Mouse (Mus musculus) liver, embryonic 11.5 days (tissue): ENCODE measurements around the gene H2-DMa. TPM values are rescaled to one million over a fixed set of nuclear protein-coding genes. Genes with fewer than 3 reads are reported as not detected.

Source experiments
- ATAC-seq: fragments of 200-750 bp; cut with Nextera tagmentation; replicated peaks from 2 replicates; pipeline ENCODE4 v1.8.0; 2017; ENCODE audit warnings: moderate number of reproducible peaks, mild to moderate bottlenecking, moderate TSS enrichment, moderate library complexity; ENCODE audit not compliant: low FRiP score
- DNase-seq: peaks from one replicate; pipeline ENCODE4 v3.0.0-alpha.2; 2017; ENCODE audit warnings: low spot score
- H3K27ac ChIP-seq: fragments of 300-500 bp; sonication (generic); 2 replicates; pipeline ENCODE4 v1.5.1; 2014; ENCODE audit warnings: mild to moderate bottlenecking, low read depth, low read length, control low read depth
- H3K27me3 ChIP-seq: fragments of 300-500 bp; sonication (generic); replicated peaks from 2 replicates; pipeline ENCODE4 v1.6.1; 2014; ENCODE audit warnings: low read length, mixed read lengths; ENCODE audit not compliant: control insufficient read depth, insufficient read depth
- H3K36me3 ChIP-seq: fragments of 300-500 bp; sonication (generic); 2 replicates; pipeline ENCODE4 v1.6.1; 2014; ENCODE audit warnings: mild to moderate bottlenecking, low read length, moderate library complexity, mixed read lengths; ENCODE audit not compliant: control insufficient read depth, insufficient read depth
- H3K4me1 ChIP-seq: fragments of 300-500 bp; sonication (generic); replicated peaks from 2 replicates; pipeline ENCODE4 v1.6.1; 2014; ENCODE audit warnings: low read length, mixed read lengths; ENCODE audit not compliant: control insufficient read depth, insufficient read depth
- H3K4me2 ChIP-seq: fragments of 300-500 bp; sonication (generic); 2 replicates; pipeline ENCODE4 v1.6.1; 2014; ENCODE audit warnings: mild to moderate bottlenecking, control low read depth, moderate library complexity
- H3K4me3 ChIP-seq: fragments of 300-500 bp; sonication (generic); 2 replicates; pipeline ENCODE4 v1.5.1; 2014; ENCODE audit warnings: low read depth, low read length, control low read depth
- H3K9ac ChIP-seq: fragments of 300-500 bp; sonication (generic); 2 replicates; pipeline ENCODE4 v1.6.1; 2014; ENCODE audit warnings: low read depth, low read length, control low read depth
- H3K9me3 ChIP-seq: fragments of 300-500 bp; sonication (generic); 2 replicates; pipeline ENCODE4 v1.6.1; 2016; ENCODE audit warnings: low read length, inconsistent platforms, mixed read lengths; ENCODE audit not compliant: control insufficient read depth
- WGBS: fragments of 180-500 bp; shearing (Covaris S2); extraction: QIAGEN DNeasy Blood & Tissue Kit; methylation state at CpG from one replicate; pipeline ENCODE4 v1.1.7; 2014; 5-methylcytosine and 5-hydroxymethylcytosine counted together
- polyA plus RNA-seq: library from polyadenylated mRNA; unstranded; fragments of >200 nt; fragmentation: Nextera tagmentation; extraction: Ambion mirVana; gene quantifications from 2 replicates; pipeline ENCODE4 v1.2.1, GENCODE M21; 2014

H2-DMa gene
- polyA plus RNA-seq, 1 experiment from 2014 or later: 5.9 TPM

GRCm38 (mm10) chr17:34099531-34099930 lies 19.8 kb upstream of the H2-DMa start:
- peaks cover 2% of the 10 kb centered on the region; the same call in 1 of the 2 replicates for H3K27me3 ChIP-seq
- H3K4me1 ChIP-seq: no peaks in the 10 kb centered on the region; the same call in 1 of the 2 replicates
- no peaks in the 10 kb centered on the region for H3K9me3 ChIP-seq
- H3K9ac ChIP-seq: no peak overlapping the region
- H3K4me3 ChIP-seq: no peak overlapping the region
- no peak overlapping the region for H3K27ac ChIP-seq
- H3K4me2 ChIP-seq: no peak overlapping the region
- 74% methylated on average over 5 of the region's 5 CpGs for WGBS
- no peaks in the 10 kb centered on the region for H3K36me3 ChIP-seq
- no peak for ATAC-seq
- DNase-seq: no peak

- Histone ChIP-seq H3K4me1 (no peaks in the 10 kb centered on the region; the same call in 1 of the 2 replicates), H3K27ac (no peak overlapping the region), H3K4me2 (no peak overlapping the region), H3K4me3 (no peak overlapping the region), H3K36me3 (no peaks in the 10 kb centered on the region), H3K9ac (no peak overlapping the region), H3K9me3 (no peaks in the 10 kb centered on the region), H3K27me3 (no peaks in the 10 kb centered on the region; the same call in 1 of the 2 replicates)
- no peak for DNase-seq
- WGBS: 30% methylated on average over 5 of the region's 5 CpGs
- ATAC-seq: no peak
Measured at GRCm38 (mm10) chr17:34101185-34101584, 18.2 kb upstream of the H2-DMa start.

GRCm38 (mm10) chr17:34101604-34102032 lies 17.7 kb upstream of the H2-DMa start:
- peak overlapping the region; percentile 63 for H3K4me2 ChIP-seq
- WGBS: 5% methylated on average over 12 of the region's 12 CpGs
- peak; percentile 75 for ATAC-seq

DNA sequence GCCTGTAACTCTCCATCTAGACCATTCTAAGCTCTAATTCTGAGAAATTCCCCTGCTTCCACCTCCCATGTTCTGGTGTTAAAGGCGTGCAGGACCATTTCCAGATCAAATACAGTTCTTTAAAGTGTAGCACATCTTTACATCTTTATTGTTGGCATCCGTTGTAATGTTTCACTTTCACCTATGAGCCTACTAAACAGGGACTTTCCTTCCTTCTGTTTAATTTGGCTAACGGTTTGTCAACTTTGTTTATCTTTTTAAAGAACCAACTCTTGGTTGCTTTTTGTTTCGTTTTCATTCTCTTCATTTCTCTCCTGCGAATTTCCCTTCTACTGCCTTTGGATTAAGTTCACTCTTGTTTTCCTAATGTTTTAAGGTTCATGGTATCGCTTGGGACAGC lies 16.5 kb upstream of the H2-DMa start:
- ATAC-seq: no peak
- DNase-seq: no peak
- whole genome bisulfite sequencing: 72% methylated on average over 6 of the region's 6 CpGs
- Histone ChIP-seq H3K4me2 (no peak overlapping the region), H3K9me3 (no peaks in the 10 kb centered on the region), H3K4me3 (no peak overlapping the region), H3K27ac (no peak overlapping the region), H3K9ac (no peak overlapping the region), H3K27me3 (no peaks in the 10 kb centered on the region; the same call in 1 of the 2 replicates), H3K36me3 (no peaks in the 10 kb centered on the region), H3K4me1 (no peaks in the 10 kb centered on the region; the same call in 1 of the 2 replicates)

More at GRCm38 (mm10) chr17:34101604-34102032, 17.7 kb upstream of the H2-DMa start:
- Histone ChIP-seq H3K9ac (no peak overlapping the region; the same call in 1 of the 2 replicates), H3K4me3 (no peak overlapping the region), H3K27ac (no peak overlapping the region), H3K27me3 (no peaks in the 10 kb centered on the region; the same call in 1 of the 2 replicates), H3K36me3 (no peaks in the 10 kb centered on the region), H3K9me3 (no peaks in the 10 kb centered on the region), H3K4me1 (no peaks in the 10 kb centered on the region; the same call in 1 of the 2 replicates)
- peak; percentile 91 for DNase-seq

DNA sequence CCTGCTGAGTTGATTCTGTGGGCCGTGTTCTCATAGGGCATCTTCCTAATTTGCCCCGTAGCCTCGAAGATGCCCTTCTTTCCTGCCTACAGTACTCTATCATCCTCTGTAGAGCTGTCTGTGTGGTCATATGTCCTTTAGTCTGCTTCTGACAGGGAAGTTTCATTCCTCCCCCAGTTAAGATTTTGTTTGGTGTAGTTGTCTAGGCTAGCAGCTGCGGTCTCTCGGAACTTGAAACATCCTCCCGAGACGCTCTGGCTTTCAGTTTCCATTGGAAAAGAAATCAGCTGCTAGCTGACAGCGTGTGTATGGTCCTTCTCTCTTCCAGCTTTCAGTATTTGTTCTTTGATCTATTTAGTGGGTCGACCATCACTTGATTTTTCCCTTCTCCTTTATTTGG lies 14.5 kb upstream of the H2-DMa start:
- no peak overlapping the region for H3K9ac ChIP-seq
- H3K4me1 ChIP-seq: no peaks in the 10 kb centered on the region; the same call in 1 of the 2 replicates
- no peak overlapping the region for H3K4me3 ChIP-seq
- H3K4me2 ChIP-seq: no peak overlapping the region
- no peaks in the 10 kb centered on the region for H3K9me3 ChIP-seq
- no peak for ATAC-seq
- no peak for DNase-seq
- H3K27ac ChIP-seq: no peak overlapping the region
- 81% methylated on average over 9 of the region's 9 CpGs for WGBS
- no peaks in the 10 kb centered on the region; the same call in 1 of the 2 replicates for H3K27me3 ChIP-seq
- 0 out of 2 replicates have a peak, but pooled peaks cover 4% of the 10 kb centered on the region for H3K36me3 ChIP-seq

DNA sequence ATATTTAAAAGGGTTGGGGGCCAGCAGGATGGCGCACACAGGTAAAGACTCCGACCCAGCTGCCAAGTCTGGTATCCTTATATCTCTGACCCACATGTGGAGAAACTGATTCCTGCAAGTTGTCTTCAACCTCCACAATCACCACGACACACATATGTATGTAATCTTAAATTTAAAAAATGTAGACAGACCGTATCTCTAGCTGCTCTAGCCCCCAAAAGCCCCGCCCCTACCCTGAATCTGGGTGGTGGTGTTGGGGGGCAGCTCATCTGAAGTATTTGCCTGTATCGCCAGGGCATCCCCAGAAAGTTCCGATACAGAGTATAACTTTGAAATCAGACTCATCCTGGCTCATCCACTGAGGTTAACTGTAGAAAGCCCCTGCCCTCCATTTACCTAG lies 12.8 kb upstream of the H2-DMa start:
- H3K36me3 ChIP-seq: peaks cover 10% of the 10 kb centered on the region
- ATAC-seq (no peak), DNase-seq (no peak)
- H3K4me1 ChIP-seq: no peaks in the 10 kb centered on the region; the same call in 1 of the 2 replicates
- no peak overlapping the region for H3K27ac ChIP-seq
- 80% methylated on average over 7 of the region's 7 CpGs for WGBS
- H3K9ac ChIP-seq: no peak overlapping the region
- H3K4me3 ChIP-seq: no peak overlapping the region
- no peak overlapping the region for H3K4me2 ChIP-seq
- H3K9me3 ChIP-seq: no peaks in the 10 kb centered on the region
- no peaks in the 10 kb centered on the region for H3K27me3 ChIP-seq

GRCm38 (mm10) chr17:34107109-34107867 lies 12.1 kb upstream of the H2-DMa start:
- no peaks in the 10 kb centered on the region for H3K9me3 ChIP-seq
- no peaks in the 10 kb centered on the region for H3K4me1 ChIP-seq
- DNase-seq: no peak
- H3K9ac ChIP-seq: no peak overlapping the region
- H3K4me2 ChIP-seq: no peak overlapping the region
- no peak overlapping the region for H3K4me3 ChIP-seq
- no peaks in the 10 kb centered on the region for H3K27me3 ChIP-seq
- WGBS: 79% methylated on average over 7 of the region's 7 CpGs
- no peak overlapping the region for H3K27ac ChIP-seq
- no peak for ATAC-seq
- peaks cover 18% of the 10 kb centered on the region for H3K36me3 ChIP-seq

GRCm38 (mm10) chr17:34108460-34108859 lies 10.9 kb upstream of the H2-DMa start:
- ATAC-seq (no peak), DNase-seq (no peak)
- WGBS: 77% methylated on average over 5 of the region's 6 CpGs

More at GRCm38 (mm10) chr17:34108460-34108859, 10.9 kb upstream of the H2-DMa start:
- H3K4me3 ChIP-seq: no peak overlapping the region
- H3K9me3 ChIP-seq: no peaks in the 10 kb centered on the region
- H3K4me1 ChIP-seq: no peaks in the 10 kb centered on the region
- no peak overlapping the region for H3K27ac ChIP-seq
- no peak overlapping the region for H3K4me2 ChIP-seq
- H3K36me3 ChIP-seq: peaks cover 29% of the 10 kb centered on the region
- no peaks in the 10 kb centered on the region for H3K27me3 ChIP-seq
- no peak overlapping the region for H3K9ac ChIP-seq
